Mouse (Mus musculus): ENCODE measurements at regions not wholly inside any gene's neighbourhood (a gene's known extent, or its start where the extent isn't known, plus 50 kb on each side); places are given as distances from the start of the nearest gene placed in this dataset.

- in situ Hi-C loops (cut with MboI, MseI) = loop anchor here (10.0 kb wide), 1 partner anchor 1440 kb away; no protein-coding TSS in a partner anchor
Measured at GRCm38 (mm10) chr7:69844631-69845324, 521.8 kb downstream of the Nr2f2 start.

GRCm38 (mm10) chr7:69837379-69837778 lies 529.2 kb downstream of the Nr2f2 start:
- in situ Hi-C loops (cut with MboI, MseI) = no loop called here

GRCm38 (mm10) chr7:69827251-69827650 lies 539.3 kb downstream of the Nr2f2 start:
- in situ Hi-C loops (cut with MboI, MseI) = no loop called here

- in situ Hi-C loops (cut with MboI, MseI) = no loop called here
Measured at GRCm38 (mm10) chr7:69820570-69820969, 546.0 kb downstream of the Nr2f2 start.

GRCm38 (mm10) chr7:69812301-69812700 lies 554.2 kb downstream of the Nr2f2 start:
- in situ Hi-C loops (cut with MboI, MseI) = no loop called here

GRCm38 (mm10) chr7:69810873-69811272 lies 555.7 kb downstream of the Nr2f2 start:
- in situ Hi-C loops (cut with MboI, MseI) = no loop called here

GRCm38 (mm10) chr7:69807220-69807619 lies 559.3 kb downstream of the Nr2f2 start:
- in situ Hi-C loops (cut with MboI, MseI) = no loop called here

- in situ Hi-C loops (cut with MboI, MseI) = no loop called here
Measured at GRCm38 (mm10) chr7:69770980-69771348, 595.6 kb downstream of the Nr2f2 start.

- in situ Hi-C loops (cut with MboI, MseI) = no loop called here
Measured at GRCm38 (mm10) chr7:69770313-69770979, 596.1 kb downstream of the Nr2f2 start.

- in situ Hi-C loops (cut with MboI, MseI) = no loop called here
Measured at GRCm38 (mm10) chr7:69766451-69766850, 600.1 kb downstream of the Nr2f2 start.

- in situ Hi-C loops (cut with MboI, MseI) = no loop called here
Measured at GRCm38 (mm10) chr7:69740495-69740894, 626.0 kb downstream of the Nr2f2 start.

- in situ Hi-C loops (cut with MboI, MseI) = no loop called here
Measured at GRCm38 (mm10) chr7:69738998-69739397, 627.5 kb downstream of the Nr2f2 start.

- in situ Hi-C loops (cut with MboI, MseI) = no loop called here
Measured at GRCm38 (mm10) chr7:69715081-69715480, 651.5 kb downstream of the Nr2f2 start.

- in situ Hi-C loops (cut with MboI, MseI) = loop anchor here (25.0 kb wide), 1 partner anchor 1033 kb away; no protein-coding TSS in a partner anchor
Measured at GRCm38 (mm10) chr7:69670211-69670610, 696.3 kb downstream of the Nr2f2 start.

- in situ Hi-C loops (cut with MboI, MseI) = loop anchor here (25.0 kb wide), 1 partner anchor 1018 kb away; no protein-coding TSS in a partner anchor
Measured at GRCm38 (mm10) chr7:69655583-69655982, 711.0 kb downstream of the Nr2f2 start.

- in situ Hi-C loops (cut with MboI, MseI) = no loop called here
Measured at GRCm38 (mm10) chr7:69645449-69645848, 721.1 kb downstream of the Nr2f2 start.

GRCm38 (mm10) chr7:69641652-69642051 lies 724.9 kb downstream of the Nr2f2 start:
- in situ Hi-C loops (cut with MboI, MseI) = no loop called here

GRCm38 (mm10) chr7:69599866-69600265 lies 766.7 kb downstream of the Nr2f2 start:
- in situ Hi-C loops (cut with MboI, MseI) = loop anchor here (25.0 kb wide), 1 partner anchor 912 kb away; no protein-coding TSS in a partner anchor

GRCm38 (mm10) chr7:69585716-69586115 lies 780.8 kb downstream of the Nr2f2 start:
- in situ Hi-C loops (cut with MboI, MseI) = loop anchor here (25.0 kb wide), 1 partner anchor 927 kb away; no protein-coding TSS in a partner anchor

GRCm38 (mm10) chr7:69585131-69585530 lies 781.4 kb downstream of the Nr2f2 start:
- in situ Hi-C loops (cut with MboI, MseI) = loop anchor here (25.0 kb wide), 1 partner anchor 927 kb away; no protein-coding TSS in a partner anchor

GRCm38 (mm10) chr7:69584516-69584915 lies 782.0 kb downstream of the Nr2f2 start:
- in situ Hi-C loops (cut with MboI, MseI) = loop anchor here (25.0 kb wide), 1 partner anchor 928 kb away; no protein-coding TSS in a partner anchor

- in situ Hi-C loops (cut with MboI, MseI) = loop anchor here (25.0 kb wide), 1 partner anchor 928 kb away; no protein-coding TSS in a partner anchor
Measured at GRCm38 (mm10) chr7:69583901-69584300, 782.6 kb downstream of the Nr2f2 start.

- in situ Hi-C loops (cut with MboI, MseI) = loop anchor here (25.0 kb wide), 1 partner anchor 931 kb away; no protein-coding TSS in a partner anchor
Measured at GRCm38 (mm10) chr7:69581668-69582067, 784.9 kb downstream of the Nr2f2 start.
